Mouse (Mus musculus) CD8-positive naive resting alpha-beta T cell, adult 2 months (primary cell): ENCODE measurements around the gene Ppa2.

Experiments used
- DNase-seq, 2 experiments: peaks; one replicate each; pipeline ENCODE4 v3.0.0; 2022; ENCODE audit warnings: low read depth in 2 of 2, low spot score in 2 of 2

Ppa2 gene

DNA sequence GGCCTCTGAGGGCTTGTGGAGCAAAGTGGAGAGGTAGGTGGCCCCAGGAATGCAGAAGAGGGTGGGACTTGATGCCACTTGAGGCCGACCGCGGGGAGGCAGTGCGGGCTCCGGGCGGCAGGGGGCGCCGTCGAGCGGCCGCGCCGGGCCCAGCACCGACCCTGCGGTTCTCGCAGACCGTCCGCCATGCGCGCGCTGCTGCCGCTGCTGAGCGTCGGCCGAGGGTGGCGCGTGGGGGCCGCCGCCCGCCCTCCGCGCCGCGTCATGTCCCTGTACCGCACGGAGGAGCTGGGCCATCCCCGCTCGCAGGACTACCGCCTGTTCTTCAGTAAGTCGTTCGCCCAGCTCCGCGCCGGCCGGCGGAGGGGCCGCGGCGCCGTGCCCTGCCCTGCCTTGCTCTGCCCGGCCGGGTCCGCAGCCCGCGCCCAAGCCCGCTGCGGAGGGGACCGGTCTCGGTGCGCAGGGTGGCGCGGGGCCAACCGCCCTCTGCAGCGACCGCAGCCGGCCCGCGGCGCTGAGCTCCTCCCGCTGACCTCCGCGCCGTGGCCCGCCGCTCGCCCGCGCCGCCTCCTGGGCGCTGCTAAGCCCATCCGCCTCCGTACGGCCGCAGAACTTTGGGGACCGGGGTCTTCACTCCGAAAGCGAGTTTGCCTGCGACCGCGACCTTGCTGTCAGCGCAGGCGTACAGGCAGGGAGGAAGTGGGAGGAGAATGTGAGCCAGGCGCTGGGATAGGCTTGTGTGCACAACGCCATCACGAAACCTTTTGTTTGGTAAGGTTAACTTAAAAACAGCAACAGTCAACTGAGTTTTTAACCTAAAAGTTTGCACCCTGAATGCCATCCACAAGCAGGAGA is at the start of gene Ppa2:
Ppa2 (plus strand) TSS at position 157 of the 855 bp plus-strand sequence.
- DNase-seq, result peak; percentile 73 to 77

DNA sequence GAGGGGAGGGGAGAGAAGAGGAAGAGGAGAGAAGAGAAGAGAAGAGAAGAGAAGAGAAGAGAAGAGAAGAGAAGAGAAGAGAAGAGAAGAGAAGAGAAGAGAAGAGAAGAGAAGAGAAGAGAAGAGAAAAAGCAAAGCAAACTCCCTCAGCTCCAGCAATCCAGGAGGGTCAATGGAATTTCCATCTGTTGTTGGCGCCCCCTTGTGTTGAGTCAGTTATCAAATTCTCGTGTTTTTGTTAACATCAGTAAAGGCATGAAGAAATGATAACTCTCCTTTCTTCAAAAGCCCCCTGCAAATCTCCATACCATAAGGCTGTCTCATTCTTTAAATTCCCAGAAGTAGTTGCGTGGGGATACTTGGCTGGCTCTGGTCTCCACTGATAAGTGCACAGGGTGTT is 38.0 kb upstream of the Ppa2 start:
- DNase-seq, result peak in 1 of 2 experiments; percentile 18

DNA sequence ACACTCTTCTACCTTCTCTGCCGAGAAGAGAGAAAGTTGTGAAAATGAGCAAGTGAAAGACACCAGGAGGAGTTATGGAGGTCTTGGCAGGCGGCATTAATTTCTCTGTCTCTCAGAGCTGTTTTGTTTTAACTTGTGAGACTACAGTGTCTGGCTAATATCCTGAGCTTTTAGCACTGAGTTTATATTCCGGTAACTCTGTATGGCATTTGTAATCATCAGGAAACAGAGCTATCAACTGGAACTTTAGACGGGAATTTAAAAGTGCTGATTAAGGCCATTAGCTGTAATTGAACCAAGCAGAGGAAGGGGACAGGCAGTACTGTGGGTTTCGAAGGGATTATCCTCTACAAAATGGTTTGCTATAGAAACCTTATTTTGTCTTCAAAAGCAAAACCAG is 25.3 kb upstream of the Ppa2 start:
- no peak for DNase-seq

DNA sequence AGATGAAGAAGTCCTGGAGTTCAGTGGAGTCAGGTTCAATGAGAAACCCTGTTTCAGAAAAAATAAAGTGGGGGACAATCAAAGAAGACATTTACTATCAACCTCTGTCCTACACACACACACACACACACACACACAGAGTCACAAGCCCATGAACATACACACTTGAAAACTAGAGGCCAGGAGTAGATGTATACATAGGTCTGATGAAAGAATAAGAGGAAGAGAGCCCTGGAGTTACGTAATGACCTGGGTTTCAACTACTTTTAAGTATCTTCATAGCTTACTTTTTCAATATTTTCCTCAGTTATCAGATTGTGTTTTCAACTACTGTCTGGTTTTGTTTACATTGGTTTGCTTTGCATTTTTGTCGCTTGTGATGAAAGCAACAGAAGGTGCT is 21.1 kb upstream of the Ppa2 start:
- no peak for DNase-seq

DNA sequence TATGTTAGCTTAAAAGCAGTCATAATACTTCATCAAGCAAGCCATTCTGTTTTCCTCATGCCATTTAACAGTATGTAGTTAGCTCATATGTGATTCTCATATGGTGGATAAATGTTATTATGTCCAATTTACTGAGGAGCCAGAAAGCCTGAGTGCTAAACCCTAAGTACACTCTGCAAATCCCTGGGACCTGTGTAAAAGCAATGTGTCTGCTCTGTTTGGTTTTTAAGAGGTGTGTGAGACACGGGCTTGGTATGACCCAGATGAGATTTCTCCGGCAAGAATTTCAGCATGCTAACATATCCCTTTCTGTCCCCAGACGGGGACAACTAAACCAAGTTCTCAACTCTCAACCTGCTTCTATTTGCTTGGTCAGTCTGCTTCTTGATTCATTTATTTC is 5.6 kb upstream of the Ppa2 start:
- no peak for DNase-seq

DNA sequence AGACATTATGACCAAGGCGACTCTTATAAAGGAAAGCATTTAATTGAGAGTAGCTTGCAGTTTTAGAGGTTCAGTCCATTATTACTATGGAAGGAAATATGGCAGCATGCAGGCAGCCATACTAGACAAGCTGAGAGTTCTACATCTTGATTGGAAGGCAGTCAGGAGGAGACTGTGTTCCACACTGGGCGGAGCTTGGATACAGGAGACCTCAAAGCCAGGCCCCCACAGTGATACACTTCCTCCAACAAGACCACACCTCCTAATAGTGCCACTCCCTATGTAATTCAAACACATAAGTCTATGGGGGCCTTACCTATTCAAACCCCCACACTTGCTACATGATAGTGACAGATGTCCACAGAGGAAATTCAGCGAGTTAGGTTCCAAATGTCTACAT is 1.5 kb upstream of the Ppa2 start:
- no peak for DNase-seq

DNA sequence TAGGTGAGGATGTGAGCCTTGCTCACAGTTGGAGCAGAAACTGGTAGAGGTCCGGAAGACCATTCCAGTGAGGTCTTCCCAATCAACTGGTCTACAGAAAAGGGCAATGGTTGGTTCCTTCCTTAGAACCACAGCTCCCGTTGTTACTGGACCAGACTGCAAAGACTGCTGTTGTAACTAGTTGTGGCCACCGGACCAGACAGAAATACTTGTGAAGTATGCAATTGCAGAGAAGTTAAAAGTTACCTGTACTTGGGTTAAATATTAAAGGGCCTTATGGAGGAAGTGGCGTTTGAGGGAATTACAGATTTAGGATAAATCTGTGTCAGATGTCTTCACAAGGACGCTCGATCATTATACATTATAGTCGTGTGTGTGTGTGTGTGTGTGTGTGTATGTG is 551 bp upstream of the Ppa2 start:
- DNase-seq, result no peak

DNA sequence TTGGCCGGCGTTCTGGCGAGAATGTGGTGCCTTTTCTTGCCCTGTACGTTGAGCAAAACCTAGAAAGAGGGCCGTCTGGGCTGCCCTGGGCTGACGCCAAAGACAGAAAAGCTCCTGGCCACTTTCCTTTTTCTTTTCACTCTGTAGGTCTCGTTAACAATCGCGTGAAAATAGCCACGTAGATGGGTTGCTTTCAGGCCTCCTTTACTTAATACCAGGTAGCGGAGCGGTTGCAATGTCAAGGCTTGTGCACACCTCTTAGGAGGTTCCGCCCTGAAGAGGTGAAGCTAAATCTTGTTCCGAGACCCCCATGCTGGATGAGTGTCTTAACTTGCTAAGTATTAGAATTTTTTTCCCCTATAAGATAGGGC is 884 bp downstream of the Ppa2 start:
- no peak for DNase-seq

DNA sequence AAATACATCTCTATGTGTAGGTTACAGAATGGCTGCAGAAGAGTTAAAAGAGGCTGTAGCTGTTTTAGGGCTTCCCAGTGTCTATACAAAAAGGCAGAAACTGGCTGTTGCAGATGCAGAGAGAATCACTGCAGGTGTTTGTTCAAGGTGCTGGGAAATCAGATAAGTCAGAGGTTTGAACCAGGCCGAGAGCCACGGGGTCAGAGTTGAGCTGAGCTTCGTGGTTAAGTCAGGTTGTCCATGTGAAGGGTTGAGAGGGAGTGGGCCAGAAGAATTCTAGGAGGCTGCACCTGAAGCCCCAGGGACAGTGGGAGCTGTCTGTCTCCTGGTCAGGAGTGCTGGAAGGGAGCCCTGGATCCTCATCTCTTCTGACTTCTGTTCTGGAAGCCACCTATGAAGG is 2.4 kb downstream of the Ppa2 start:
- DNase-seq, result no peak

DNA sequence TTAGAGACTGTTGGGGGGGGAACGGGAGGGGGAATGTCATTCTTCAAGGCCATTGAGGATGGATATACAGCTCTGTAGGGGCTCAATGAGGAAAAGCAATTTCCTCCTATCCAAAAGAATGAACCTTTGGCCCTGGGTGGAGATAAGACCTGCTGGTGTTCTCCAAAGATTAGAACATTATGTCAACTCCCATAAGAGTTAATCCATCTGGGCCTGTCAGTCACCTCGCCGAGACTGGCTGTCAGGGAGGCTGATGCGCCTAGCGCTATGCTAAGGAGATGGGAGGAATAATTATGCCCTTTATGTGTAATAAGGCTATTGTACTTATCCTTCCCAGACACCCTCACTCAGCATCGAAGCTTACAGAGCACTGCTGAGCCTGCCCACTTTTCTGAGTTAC is 2.9 kb downstream of the Ppa2 start:
- DNase-seq, result no peak

DNA sequence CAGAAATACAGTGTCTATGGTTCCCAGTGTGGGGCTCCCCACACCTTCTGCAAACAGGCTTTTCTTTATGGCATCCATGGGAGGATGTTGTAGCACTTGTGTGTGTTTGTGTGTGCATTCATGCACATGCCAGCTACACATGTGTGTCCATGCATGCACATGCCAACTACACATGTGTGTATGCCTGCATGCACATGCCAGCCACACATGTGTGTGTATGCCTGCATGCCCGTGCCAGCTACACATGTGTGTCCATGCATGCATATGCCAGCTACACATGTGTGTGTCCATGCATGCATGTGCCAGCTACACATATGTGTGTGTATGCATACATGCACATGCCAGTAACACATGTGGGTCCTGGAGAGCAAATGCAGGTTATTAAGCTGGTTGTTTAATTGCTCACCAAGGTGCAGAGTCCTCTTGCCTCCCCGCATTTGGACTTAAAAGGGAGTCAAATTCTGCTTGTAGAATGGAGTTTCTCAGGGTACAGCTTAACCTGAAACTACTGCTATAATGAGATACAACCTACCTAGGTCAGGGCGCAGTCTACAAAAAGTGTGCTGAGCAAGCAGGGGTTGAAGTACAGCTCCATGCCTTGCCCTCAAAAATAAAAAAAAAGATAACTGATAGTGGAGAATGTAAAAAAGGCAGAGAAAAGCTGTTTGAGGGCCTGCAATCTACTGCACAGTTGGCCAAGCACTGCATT is 3.7 kb downstream of the Ppa2 start:
- no peak for DNase-seq

DNA sequence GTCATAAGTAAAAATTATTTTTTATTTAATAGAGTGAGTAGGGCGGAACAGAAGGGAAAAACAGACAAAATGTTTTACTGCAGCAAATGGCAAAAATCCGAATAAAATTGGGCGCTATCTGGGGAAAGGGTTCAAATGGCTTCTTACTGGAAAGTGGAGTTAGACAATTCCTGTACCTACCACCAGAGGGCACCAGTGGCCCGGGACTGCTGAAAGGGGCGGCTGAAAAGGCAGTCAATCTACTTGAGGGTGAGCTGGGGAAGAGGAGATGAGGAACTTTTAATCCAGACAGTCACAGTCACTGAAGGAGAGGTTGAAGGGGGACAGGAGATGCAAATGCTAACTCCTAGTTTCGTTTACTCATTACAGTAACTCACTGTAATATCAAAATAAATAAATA is 4.6 kb downstream of the Ppa2 start:
- DNase-seq, result peak; percentile 77

DNA sequence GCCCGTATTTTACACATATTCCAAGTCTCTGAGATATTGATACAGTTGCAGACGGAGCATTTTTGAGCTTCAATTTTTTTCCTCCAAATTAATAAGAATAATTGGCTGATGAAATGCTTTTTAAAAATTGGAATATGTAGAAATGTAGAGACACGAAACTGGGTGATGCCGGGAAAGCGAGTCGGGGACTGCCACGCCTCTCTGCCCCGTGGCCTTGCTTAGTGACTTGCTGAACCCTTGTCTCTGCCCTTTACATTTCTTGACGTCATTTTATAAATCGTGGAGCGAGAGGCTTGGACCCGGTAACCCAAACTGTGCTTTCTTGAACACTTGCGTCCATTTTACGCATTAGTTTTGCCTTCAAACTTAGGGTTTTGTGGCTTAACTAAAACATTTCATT is 5.1 kb downstream of the Ppa2 start:
- DNase-seq, result no peak

DNA sequence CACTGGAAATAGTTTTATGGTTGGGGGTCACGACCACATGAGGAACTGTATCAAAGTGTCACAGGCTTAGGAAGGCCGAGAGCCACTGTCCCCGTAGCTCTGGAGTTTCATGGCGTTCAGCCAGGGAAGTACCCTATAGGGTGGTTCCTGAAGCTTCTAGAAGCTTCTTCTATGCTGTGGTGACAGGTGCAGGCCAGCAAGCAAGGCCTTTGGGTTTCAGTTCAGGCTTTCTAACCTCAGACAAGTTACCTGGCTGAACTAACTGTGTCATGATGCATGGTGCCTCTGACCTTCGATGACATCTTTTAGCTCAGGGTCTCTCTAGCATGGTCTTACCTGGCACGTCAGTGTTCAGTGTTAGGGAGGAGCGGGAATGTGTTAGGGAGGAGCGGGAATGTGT is 5.7 kb downstream of the Ppa2 start:
- DNase-seq, result no peak

DNA sequence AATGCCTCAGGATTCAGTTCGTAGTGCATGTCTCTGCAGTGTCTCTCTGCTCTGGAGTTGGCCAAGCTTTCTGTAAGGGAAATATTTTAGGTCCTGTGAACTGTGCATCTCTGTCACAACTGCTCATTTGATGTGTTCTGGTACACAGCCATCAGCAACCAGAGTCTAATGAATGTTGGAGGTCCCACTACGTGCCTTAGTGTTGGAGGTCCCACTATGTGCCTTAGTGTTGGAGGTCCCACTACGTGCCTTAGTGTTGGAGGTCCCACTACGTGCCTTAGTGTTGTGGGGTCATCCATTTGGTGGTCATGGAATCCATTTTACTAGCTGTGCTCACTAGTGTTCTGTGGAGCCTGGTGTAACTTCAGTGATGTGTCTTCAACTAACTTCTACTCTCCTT is 7.9 kb downstream of the Ppa2 start:
- no peak for DNase-seq

DNA sequence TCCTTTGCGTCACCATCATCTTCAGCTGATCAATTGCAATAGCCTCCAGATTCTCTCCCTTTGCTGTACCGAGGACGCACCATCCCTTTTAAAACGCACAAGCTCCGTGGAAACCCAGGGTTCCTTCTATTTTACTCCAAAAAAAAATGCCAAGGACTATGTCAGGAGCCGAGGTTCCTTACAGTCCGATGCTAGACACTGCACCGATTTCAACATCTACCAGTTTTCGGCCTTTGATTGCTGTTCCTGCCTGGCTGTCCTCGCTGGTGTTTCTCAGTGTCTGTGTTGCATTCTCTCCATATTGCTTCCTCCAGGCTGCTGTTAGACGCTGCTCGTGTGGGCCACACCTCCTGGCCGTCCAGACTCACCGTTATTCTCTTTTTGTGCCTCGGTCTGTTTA is 8.7 kb downstream of the Ppa2 start:
- no peak for DNase-seq

DNA sequence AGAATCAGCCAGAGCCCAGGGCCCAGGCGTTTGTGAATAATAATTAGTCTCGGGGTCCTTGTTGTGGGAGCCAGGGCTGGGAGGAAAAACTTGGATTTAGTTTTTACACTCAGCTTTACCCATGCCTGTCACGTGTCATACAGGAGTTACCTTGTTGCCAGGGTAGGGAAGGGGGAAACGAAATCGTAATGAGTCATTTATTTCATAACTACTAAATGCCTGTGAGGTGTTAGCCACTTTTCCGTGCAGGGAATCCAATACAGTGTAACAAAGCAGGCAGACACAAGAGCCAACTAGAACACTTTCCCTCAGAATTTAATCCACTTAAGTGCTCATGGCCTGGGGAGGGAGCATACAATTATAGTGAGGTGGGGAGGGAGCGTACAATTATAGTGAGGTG is 9.9 kb downstream of the Ppa2 start:
- no peak for DNase-seq

DNA sequence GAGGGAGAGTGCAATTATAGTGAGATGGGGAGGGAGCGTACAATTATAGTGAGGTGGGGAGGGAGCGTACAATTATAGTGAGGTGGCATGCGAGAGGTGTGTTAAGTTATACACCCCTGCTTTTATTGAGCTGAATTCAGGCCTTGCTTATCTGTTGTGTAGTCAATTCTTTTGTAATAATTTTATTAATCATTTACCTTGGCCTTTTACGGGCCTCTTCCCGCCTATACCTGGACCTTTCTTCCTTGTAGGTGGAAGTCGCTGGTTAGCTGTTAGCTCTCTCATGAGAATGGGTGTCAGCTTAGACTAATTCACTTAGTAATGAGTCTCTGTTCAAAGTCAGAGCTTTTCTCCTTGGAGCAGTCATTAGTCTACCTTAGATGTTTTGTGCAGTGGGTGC is 10.4 kb downstream of the Ppa2 start:
- DNase-seq, result no peak

DNA sequence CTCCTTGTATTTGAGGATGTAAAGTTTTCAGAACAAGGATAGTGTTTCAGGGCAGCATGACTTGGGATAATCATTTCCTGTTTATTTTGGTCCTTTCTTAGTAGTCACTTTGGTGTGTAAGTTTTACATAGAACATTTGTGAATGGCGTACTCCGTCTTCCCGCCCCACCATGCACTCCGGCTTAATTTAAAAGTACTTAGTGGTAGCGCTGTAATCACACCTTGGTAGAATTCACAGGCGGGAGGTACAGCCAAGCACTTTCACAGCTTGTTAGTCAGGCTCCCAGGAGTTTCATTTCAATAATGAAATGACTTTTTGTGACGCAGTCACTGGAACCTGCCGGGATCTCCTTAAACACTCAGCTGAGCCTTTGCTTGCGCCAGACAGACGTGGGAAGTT is 12.0 kb downstream of the Ppa2 start:
- no peak for DNase-seq

DNA sequence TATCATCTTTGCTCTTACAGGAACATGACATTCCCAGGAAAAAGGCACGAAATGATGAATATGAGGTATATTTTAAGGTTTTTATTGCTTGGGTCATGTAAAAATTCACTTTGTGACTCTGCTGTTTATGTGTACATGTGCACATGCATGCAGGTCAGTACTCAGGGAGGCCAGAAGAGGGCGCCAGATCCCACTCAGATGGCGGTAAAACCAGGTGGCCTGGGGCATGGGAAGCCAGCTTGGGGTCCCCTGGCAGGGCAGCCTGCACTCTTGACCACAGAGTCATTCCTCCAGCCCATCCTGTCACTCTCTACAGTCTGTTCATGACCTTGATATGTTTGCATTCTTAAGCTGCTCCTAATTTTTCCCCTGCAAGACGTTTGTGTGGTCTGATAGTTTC is 12.6 kb downstream of the Ppa2 start:
- DNase-seq, result peak; percentile 20 to 35

DNA sequence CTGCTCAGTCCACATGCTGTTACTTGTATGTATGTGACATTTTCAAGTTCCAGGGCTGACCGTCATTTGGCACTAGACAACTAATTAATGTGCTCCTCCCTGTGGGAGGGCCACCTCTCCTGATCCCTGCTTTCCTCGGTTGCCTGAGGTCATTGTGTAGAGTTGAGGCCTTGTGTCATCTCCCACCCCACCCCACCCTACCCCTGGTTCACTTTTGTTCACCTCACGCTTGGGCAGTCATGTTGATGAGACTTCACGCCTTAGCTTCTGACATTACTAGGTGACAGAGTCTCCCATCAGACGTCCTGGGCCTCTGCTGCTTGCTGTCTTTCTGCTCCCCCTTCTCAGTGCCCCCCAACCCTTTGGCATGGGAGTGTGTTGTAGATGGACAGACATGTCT is 15.2 kb downstream of the Ppa2 start:
- DNase-seq, result no peak

DNA sequence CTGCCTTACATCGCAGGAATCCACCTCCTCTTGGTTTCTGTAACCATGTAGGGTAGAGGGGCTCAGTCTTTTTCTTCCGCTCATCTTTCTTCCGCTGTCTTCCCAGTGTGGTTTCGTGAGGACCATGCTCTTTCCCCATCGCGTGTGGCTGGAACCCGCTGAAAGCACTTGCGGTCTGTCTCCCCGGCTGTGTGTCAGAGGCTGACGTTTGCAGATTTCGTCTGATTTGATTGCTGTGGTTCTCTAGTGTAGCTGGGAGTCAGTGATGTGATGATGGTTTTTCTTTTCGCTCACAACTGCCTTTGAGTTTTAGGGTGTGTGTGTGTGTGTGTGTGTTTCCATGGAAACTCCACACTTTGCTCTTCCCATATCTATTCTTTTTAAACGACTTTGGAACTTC is 18.6 kb downstream of the Ppa2 start:
- DNase-seq, result no peak

DNA sequence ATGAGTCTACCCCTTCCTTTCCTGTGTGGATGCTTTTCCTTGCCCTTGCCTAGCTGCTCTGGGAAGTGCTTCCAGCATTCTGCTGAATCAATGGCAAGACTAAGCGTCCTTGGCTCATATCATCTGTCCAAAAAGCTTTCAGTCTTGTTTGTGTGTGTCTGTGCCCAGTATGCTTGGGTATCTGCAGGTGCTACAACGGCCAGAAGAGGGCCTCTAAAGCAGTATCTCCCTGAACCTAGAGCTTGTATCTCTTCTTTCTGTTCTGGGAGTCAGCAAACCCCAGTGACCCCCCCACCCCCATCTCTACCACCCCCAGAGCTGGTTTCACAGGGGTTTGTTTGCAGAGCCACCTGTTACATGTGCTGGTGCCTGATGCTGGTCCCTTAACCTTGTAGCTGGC is 19.5 kb downstream of the Ppa2 start:
- DNase-seq, result no peak
